Mouse (Mus musculus) brain, adult 2 months (tissue): ENCODE measurements around the gene Eipr1.

ENCODE experiments used
- DNase-seq: peaks from one replicate; pipeline ENCODE4 v3.0.0; 2011; ENCODE audit warnings: low read depth, low spot score

The Eipr1 gene

GRCm38 (mm10) chr12:28775627-28776026 lies 24.0 kb downstream of the Eipr1 start:
- peak; percentile 52 for DNase-seq

GRCm38 (mm10) chr12:28780180-28780579 lies 28.6 kb downstream of the Eipr1 start:
- no peak for DNase-seq

GRCm38 (mm10) chr12:28782637-28783036 lies 31.0 kb downstream of the Eipr1 start:
- no peak for DNase-seq

GRCm38 (mm10) chr12:28784355-28784754 lies 32.8 kb downstream of the Eipr1 start:
- DNase-seq, result peak; percentile 84

- DNase-seq, result no peak
These were observed 33.3 kb downstream of the Eipr1 start for GRCm38 (mm10) chr12:28784864-28785263.

GRCm38 (mm10) chr12:28785299-28785698 lies 33.7 kb downstream of the Eipr1 start:
- DNase-seq, result no peak

GRCm38 (mm10) chr12:28786310-28786709 lies 34.7 kb downstream of the Eipr1 start:
- no peak for DNase-seq

GRCm38 (mm10) chr12:28792613-28793012 lies 41.0 kb downstream of the Eipr1 start:
- DNase-seq, result no peak

GRCm38 (mm10) chr12:28793715-28794114 lies 42.1 kb downstream of the Eipr1 start:
- peak; percentile 84 for DNase-seq

GRCm38 (mm10) chr12:28795041-28795440 lies 43.4 kb downstream of the Eipr1 start:
- peak; percentile 46 for DNase-seq

GRCm38 (mm10) chr12:28796881-28797420 lies 45.3 kb downstream of the Eipr1 start:
- DNase-seq, result no peak

GRCm38 (mm10) chr12:28799798-28800411 lies 48.3 kb downstream of the Eipr1 start:
- no peak for DNase-seq

GRCm38 (mm10) chr12:28800423-28800822 lies 48.8 kb downstream of the Eipr1 start:
- DNase-seq, result no peak

- DNase-seq, result no peak
These were observed 49.3 kb downstream of the Eipr1 start for GRCm38 (mm10) chr12:28800891-28801290.

GRCm38 (mm10) chr12:28801731-28802130 lies 50.1 kb downstream of the Eipr1 start:
- DNase-seq, result peak; percentile 74

GRCm38 (mm10) chr12:28803043-28803442 lies 51.4 kb downstream of the Eipr1 start:
- no peak for DNase-seq

GRCm38 (mm10) chr12:28804558-28805481 lies 53.2 kb downstream of the Eipr1 start:
- peak; percentile 77 for DNase-seq

GRCm38 (mm10) chr12:28808786-28809375 lies 57.3 kb downstream of the Eipr1 start:
- DNase-seq, result no peak

- DNase-seq, result no peak
These were observed 58.2 kb downstream of the Eipr1 start for GRCm38 (mm10) chr12:28809756-28810337.

- DNase-seq, result no peak
These were observed 65.3 kb downstream of the Eipr1 start for GRCm38 (mm10) chr12:28816681-28817426.

- peak; percentile 89 for DNase-seq
These were observed 65.8 kb downstream of the Eipr1 start for GRCm38 (mm10) chr12:28817427-28817752.
